Mouse (Mus musculus) right cerebral cortex, postnatal 25 days (tissue): ENCODE measurements around the gene Ovol3.
A peak's percentile ranks its signal among the peaks of the same experiment; 100 is the strongest.
"Not testable (repeated sequence)": the region's sequence is repeated elsewhere in the genome, so short reads cannot be mapped to it uniquely, and the experiment has no call there.

Experiments used
- DNase-seq: peaks from one replicate; pipeline ENCODE4 v3.0.0; 2022

The Ovol3 gene

DNA sequence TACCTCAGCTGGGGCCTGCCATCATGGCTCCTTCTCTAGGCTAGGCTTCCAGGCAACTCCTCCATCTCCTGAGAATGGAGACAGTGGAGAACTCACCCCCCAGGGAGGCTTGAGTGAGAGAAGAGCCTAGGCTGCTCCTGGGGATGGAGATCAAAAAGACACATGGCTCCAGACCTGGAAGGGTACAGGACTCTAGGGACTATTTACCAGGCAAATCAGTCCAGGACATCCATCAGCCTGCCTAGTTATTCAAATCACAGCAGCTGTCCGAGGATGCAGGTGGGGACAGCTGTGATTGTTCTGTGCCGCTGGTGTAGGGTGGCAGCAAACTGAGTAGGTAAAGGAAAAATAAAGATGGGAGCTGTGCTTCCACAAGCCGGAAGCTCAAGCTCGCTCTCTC lies at the start of gene Ovol3:
Gene Ovol3 (minus strand): TSS at position 101 of the 400 bp plus-strand sequence.
- no peak for DNase-seq

- no peak for DNase-seq
These were observed 47.2 kb upstream of the Ovol3 start for GRCm38 (mm10) chr7:30282740-30283139.

DNA sequence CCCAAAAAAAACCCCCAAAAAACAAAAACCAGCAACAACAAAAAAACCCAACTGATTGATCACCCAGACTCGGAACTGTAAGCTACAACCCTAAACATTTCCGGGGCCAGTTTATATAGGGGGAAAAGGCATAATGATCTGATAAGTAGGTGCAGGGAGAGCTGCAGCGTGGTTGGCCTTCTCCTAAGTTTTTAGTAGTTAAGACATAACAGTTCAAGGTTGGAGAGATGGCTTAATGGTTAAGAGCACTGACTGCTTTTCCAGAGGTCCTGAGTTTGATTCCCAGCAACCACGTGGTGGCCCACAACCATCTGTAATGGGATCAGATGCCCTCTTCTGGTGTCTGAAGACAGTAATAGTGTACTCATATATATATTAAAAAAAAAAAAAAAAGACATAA lies 46.0 kb upstream of the Ovol3 start:
- DNase-seq: no peak

DNA sequence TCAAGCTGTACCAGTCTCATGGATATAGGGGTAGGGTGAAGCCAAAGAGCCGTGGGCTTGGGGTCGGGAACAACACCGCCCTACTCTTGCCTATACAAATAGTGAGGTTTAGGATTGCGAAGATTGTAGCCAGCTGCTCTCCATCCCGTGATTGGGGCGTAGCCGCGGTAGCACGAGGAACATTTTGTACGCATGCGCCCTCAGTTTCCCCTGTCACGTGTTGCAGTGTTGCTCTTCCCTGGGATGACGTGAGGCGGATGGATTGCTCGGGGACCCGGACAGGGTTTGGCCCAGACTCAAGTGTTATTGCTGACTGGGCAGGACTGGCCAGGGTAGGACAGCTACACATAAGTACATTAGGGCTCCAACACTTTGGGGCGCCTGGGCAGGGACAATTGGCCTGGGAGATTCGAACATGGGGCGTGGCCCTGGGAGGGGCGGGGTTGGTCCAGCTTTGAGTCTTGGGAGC lies 45.2 kb upstream of the Ovol3 start:
- peak; percentile 80 for DNase-seq

- peak; percentile 89 for DNase-seq
These were observed 44.6 kb upstream of the Ovol3 start, which contains the start of the genes Thap8 and Wdr62 for GRCm38 (mm10) chr7:30279951-30280669. Gene Thap8 (plus strand): TSS chr7:30280094. Gene Wdr62 (minus strand): TSS chr7:30280419.

DNA sequence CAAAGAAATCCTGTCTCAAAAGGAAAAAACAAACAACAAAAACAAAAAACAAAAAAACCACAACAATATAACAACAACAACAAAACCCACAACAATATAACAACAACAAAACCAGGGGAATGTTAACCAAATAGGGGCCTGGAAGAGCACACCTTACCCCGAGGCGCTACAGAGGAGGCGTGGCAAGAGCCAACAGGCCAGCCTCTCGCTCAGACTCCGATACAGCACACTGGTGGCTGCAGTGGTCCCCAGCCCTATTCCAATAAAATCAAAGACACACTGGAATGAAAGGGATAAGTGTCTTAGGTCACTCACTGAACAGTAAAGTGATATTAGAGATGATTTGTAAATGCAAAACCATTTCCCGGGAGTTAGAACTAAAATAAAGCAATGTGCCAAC lies 44.0 kb upstream of the Ovol3 start:
- no peak for DNase-seq

- no peak for DNase-seq
These were observed 43.4 kb upstream of the Ovol3 start for GRCm38 (mm10) chr7:30278911-30279310.

GRCm38 (mm10) chr7:30274383-30274782 lies 38.9 kb upstream of the Ovol3 start:
- DNase-seq: no peak

DNA sequence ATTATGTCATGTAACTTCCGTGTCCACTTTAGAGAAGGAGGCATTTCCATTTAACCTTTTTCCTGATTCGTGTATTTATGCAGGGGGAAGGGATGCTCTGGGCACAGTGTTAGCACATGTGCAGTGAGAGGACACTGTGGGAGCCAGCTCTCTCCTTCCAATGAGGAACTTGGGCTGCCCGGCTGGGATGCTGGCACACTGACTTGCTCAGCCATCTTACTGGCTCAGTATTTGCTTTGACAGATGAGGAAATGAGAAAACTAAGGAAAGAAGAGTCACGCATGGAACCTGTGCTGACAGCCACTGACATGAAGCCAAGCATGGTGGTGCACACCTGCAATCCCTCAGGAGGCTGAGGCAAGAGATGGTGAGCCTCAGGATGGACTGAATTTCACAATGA lies 34.1 kb upstream of the Ovol3 start:
- no peak for DNase-seq

DNA sequence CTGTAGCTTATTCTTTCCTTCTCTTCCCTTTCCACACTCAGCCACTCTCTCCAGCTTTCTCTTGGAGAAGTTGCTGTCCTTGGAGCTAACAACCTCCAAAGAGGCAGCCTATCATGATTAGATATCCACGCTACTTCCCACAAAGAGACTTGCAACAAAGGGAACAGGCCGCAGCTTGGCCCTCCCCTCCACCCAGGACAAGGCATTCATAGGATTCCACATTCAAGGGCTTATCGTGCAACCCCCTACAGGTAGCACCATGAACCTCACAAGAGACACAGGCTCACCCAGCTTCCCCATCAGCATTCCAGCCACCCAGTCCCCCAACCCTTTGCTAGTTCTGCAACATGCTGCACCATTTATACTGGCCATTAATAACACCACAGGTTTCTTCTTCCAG lies 31.3 kb upstream of the Ovol3 start:
- DNase-seq: no peak

GRCm38 (mm10) chr7:30265935-30266334 lies 30.4 kb upstream of the Ovol3 start:
- no peak for DNase-seq

- DNase-seq: no peak
These were observed 30.0 kb upstream of the Ovol3 start for GRCm38 (mm10) chr7:30265531-30265930.

DNA sequence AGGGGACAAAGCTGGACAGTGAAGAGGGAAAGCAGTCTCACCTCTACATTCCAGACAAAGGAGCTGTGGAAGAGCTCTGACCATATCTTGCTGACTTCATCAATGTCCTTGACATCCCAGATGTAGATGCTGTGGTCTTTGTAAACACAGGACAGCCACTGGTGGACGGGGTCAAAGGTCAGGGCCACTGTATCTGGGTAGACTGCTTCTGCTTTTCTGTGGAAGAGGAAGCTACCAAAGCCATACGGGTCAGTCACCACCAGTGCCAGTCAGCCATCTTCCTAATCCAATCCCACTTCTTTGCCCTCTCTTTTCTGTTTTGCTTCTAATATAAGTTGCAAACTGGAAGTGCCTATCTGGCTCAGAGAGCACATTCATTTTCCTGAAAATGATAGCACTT lies 29.5 kb upstream of the Ovol3 start:
- no peak for DNase-seq

DNA sequence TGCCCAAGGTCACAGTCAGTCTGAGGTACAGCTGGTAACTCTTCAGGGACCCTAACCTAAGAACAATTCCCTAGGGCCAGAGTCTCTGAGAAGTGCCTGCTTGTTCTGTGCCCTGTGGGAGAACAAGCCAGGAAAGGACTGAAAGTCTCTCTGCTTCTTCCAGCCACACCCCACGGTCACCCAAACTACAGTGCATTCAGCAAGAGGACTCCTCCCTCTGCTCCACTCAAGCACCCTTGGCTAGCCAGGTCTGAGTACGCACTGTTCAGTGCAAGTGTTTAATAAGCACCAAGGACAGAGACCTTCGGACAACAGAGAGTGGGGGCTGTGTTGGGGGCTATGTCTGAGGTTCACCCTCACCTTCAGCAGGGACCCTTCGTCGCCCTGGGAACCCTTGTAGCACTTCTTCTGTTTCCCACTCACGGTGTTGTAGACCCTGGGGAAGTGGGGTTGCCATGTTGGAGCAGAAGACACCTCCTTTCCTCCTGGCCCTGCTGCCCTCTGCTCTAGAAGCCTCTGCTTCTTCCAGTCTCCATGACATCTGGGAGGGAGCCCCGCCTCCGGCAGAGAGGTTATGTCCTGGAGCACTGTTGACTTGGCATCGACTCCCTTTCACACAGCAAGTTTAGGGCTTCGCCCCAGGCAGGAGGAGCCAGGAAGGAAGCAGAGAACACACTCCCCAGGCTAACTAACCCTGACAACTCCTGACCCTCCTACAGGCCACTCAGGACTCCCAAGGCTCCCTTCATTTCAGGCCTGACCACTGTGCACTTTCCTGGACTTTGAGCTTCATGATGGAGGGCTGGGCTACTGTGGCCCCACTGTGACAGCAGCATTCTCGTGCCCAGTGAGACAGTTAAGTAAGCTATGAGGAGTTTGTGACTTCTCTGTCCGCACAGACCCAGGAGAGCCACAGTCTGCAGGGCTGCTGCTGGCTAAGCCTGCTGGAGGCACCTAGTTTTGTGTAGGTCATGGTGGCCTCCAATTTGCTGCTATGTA lies 16.7 kb upstream of the Ovol3 start:
- DNase-seq: no peak

- not testable (repeated sequence) for DNase-seq
These were observed 1.8 kb upstream of the Ovol3 start for GRCm38 (mm10) chr7:30237374-30237773.

GRCm38 (mm10) chr7:30235091-30235490 lies 434 bp downstream of the Ovol3 start:
- DNase-seq: no peak

GRCm38 (mm10) chr7:30234276-30234858 lies 1.2 kb downstream of the Ovol3 start:
- no peak for DNase-seq

- DNase-seq: no peak
These were observed 2.1 kb downstream of the Ovol3 start for GRCm38 (mm10) chr7:30233387-30233786.

- peak; percentile 23 for DNase-seq
These were observed 2.8 kb downstream of the Ovol3 start for GRCm38 (mm10) chr7:30232631-30233148.

- DNase-seq: peak; percentile 98
These were observed 3.7 kb downstream of the Ovol3 start, which contains the start of the genes Polr2i and Tbcb for GRCm38 (mm10) chr7:30231669-30232454. Gene Polr2i (plus strand): TSS chr7:30231948. Gene Tbcb (minus strand): TSS chr7:30232272.

- no peak for DNase-seq
These were observed 4.2 kb downstream of the Ovol3 start for GRCm38 (mm10) chr7:30231328-30231668.

DNA sequence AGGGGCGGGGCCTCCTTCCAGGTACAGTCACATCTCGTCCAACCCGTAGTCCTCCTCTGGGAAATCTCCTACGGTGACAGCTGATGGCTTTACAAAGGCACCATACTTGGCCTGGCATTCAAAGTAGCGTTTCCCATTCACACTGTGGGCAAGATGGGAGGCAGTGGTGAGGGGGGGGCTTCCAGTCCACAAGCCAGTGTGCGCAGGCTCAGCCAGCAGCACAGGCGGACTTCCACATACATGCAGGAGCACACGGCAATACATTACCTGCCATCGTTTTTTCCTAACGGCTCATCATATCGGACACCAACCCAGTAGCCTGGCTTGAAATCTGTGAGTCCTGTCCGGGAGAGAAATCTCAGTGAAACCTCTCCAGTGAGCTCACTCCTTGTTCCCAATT lies 11.3 kb downstream of the Ovol3 start:
- no peak for DNase-seq
